Mouse (Mus musculus) hindbrain, embryonic 14.5 days (tissue): ENCODE measurements around the gene Tmem8b. TPM values are rescaled to one million over a fixed set of nuclear protein-coding genes. Genes with fewer than 3 reads are reported as not detected.

ENCODE experiments used
- ATAC-seq: fragments of 200-750 bp; cut with Nextera tagmentation; 2 replicates; pipeline ENCODE4 v1.8.0; 2017; ENCODE audit warnings: moderate number of reproducible peaks, mild to moderate bottlenecking, moderate TSS enrichment, moderate library complexity; ENCODE audit not compliant: low FRiP score
- DNase-seq: peaks from one replicate; pipeline ENCODE4 v3.0.0-alpha.2; 2015; ENCODE audit warnings: low spot score
- H3K27ac ChIP-seq: fragments of 300-500 bp; sonication (generic); 2 replicates; pipeline ENCODE4 v1.5.1; 2014; ENCODE audit warnings: mild to moderate bottlenecking, moderate library complexity
- H3K27me3 ChIP-seq: fragments of 300-500 bp; sonication (generic); 2 replicates; pipeline ENCODE4 v1.6.1; 2014; ENCODE audit warnings: mild to moderate bottlenecking, low read length, mixed read lengths; ENCODE audit not compliant: control insufficient read depth, insufficient read depth
- H3K36me3 ChIP-seq: fragments of 300-500 bp; sonication (generic); replicated peaks from 2 replicates; pipeline ENCODE4 v1.6.1; 2014; ENCODE audit not compliant: control insufficient read depth, insufficient read depth
- H3K4me1 ChIP-seq: fragments of 300-500 bp; sonication (generic); replicated peaks from 2 replicates; pipeline ENCODE4 v1.6.1; 2014; ENCODE audit warnings: antibody characterized with exemption, low read length, mixed read lengths; ENCODE audit not compliant: control insufficient read depth, insufficient read depth
- H3K4me2 ChIP-seq: fragments of 300-500 bp; sonication (generic); replicated peaks from 2 replicates; pipeline ENCODE4 v1.6.1; 2014; ENCODE audit warnings: mild to moderate bottlenecking, moderate library complexity
- H3K4me3 ChIP-seq: fragments of 300-500 bp; sonication (generic); replicated peaks from 2 replicates; pipeline ENCODE4 v1.5.1; 2014; ENCODE audit warnings: mild to moderate bottlenecking, low read length
- H3K9ac ChIP-seq: fragments of 300-500 bp; sonication (generic); 2 replicates; pipeline ENCODE4 v1.6.1; 2014
- H3K9me3 ChIP-seq: fragments of 300-500 bp; sonication (generic); 2 replicates; pipeline ENCODE4 v1.6.1; 2016; ENCODE audit warnings: low read length; ENCODE audit not compliant: control insufficient read depth
- WGBS: fragments of 180-500 bp; shearing (Covaris S2); extraction: QIAGEN DNeasy Blood & Tissue Kit; methylation state at CpG from one replicate; pipeline ENCODE4 v1.1.7; 2014; 5-methylcytosine and 5-hydroxymethylcytosine counted together
- polyA plus RNA-seq: library from polyadenylated mRNA; unstranded; fragments of >200 nt; fragmentation: Nextera tagmentation; extraction: Ambion mirVana; gene quantifications from 2 replicates; pipeline ENCODE4 v1.2.1, GENCODE M21; 2014

Tmem8b gene
- polyA plus RNA-seq, 1 experiment from 2014 or later = 10.5 TPM

DNA sequence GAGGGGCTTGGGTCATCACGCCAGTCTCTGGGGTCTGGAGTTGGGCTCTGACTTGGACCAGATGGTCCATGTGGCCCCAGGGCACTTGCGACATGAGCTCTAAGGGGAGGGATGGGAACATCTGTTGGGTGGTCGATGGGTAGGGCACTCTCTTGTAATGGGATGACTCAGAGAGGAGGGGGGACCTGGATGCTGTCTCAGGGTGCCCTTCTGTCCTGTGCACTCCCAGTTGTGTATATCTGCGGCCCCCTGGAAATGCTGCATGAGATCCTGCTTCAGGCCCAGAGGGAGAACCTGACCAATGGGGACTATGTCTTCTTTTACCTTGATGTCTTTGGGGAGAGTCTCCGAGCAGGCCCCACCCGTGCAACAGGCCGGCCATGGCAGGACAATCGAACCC lies 35.5 kb upstream of the Tmem8b start:
- ATAC-seq (no peak), DNase-seq (no peak)
- WGBS = 78% methylated on average over 8 of the region's 8 CpGs
- Histone ChIP-seq H3K27ac (no peak overlapping the region), H3K4me3 (no peak overlapping the region), H3K9me3 (no peaks in the 10 kb centered on the region), H3K36me3 (no peaks in the 10 kb centered on the region), H3K27me3 (no peaks in the 10 kb centered on the region), H3K9ac (0 out of 2 replicates have a peak overlapping the region, but pooled peaks have one; percentile 94), H3K4me1 (peaks cover 40% of the 10 kb centered on the region), H3K4me2 (peak overlapping the region; percentile 97)

DNA sequence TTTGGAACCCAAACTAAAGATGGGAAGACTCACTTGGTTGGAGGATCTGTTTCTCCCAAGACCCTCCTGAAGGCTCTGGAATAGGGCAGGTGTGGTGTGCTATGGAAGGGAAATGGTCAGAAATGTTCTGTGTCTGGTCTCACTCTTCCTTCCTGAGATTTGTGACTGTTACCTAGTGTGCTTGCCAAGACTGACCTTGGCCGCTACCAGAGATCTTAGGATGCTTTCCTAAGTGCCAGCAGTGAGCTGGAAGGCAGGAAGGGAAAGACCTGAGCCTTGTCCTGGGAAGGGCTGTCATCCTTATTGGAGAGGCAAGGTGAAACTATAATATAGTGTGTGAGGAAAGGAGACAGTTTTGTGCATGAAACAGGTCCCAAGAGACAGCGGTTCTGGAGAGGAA lies 35.0 kb upstream of the Tmem8b start:
- DNase-seq = no peak
- Histone ChIP-seq H3K4me1 (peaks cover 40% of the 10 kb centered on the region), H3K36me3 (no peaks in the 10 kb centered on the region), H3K9ac (no peak overlapping the region), H3K27ac (no peak overlapping the region), H3K4me3 (no peak overlapping the region), H3K9me3 (no peaks in the 10 kb centered on the region), H3K27me3 (no peaks in the 10 kb centered on the region), H3K4me2 (0 out of 2 replicates have a peak overlapping the region, but pooled peaks have one; percentile 97)
- 97% methylated on average over 2 of the region's 2 CpGs for WGBS
- no peak for ATAC-seq

DNA sequence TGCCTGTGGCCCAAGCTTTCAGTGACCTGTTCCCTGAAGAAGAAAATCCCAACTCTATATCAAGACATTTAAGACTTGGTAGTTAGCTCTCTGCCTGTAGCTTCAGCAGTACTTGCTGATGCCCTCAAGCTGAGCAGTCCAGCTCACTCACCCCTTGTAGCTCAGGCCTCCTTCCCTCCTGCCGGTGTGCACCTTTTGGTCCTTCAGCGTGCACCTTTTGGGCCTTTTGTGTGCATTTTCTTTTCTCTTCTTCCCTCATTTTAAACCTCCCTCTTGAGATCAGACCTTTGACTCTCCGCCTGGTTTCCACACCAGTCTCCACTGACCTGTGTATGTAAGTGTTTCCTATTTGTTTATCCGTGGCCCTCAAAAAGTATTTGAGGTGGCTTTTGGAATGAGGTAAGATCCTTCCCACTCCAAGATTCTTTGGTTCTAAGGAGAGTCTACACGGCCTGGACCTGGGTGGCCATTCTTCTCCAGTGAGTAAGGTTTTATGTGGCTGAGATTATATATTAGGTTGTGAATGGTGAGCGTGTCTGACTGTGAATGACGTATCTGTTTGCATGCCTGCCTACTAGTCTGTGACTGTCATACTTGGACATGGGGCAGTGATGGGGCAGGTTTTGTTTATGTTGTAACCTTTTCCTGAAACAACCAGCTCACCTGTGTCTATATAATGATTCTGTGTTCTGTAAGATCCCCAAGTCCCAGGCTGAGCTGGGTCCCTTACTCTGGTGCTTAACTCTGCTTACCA lies 34.0 kb upstream of the Tmem8b start:
- Histone ChIP-seq H3K36me3 (no peaks in the 10 kb centered on the region), H3K9ac (no peak overlapping the region), H3K27ac (no peak overlapping the region), H3K4me3 (no peak overlapping the region), H3K9me3 (no peaks in the 10 kb centered on the region), H3K4me1 (peaks cover 37% of the 10 kb centered on the region), H3K27me3 (no peaks in the 10 kb centered on the region), H3K4me2 (no peak overlapping the region)
- WGBS = 87% methylated on average over 7 of the region's 7 CpGs
- ATAC-seq (no peak), DNase-seq (no peak)

DNA sequence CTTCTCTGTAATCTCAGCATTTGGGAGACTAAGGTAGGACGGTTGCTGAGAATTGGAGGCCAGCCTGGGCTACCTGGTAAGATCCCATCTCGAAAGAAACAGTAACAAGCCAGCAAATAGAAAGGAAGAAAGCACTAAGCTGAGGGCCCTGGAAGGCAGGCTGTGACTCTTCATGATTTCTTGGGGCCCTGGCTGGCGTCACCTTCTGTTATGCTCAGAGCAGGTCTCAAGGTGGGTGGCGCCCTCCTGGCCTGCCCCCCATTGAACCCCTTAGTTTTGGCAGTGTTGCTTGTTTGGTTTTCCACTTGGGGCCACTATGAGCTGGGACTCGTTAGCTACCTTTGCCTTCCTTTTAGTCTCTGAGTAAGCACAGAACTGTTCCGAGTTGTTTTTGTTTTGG lies 32.0 kb upstream of the Tmem8b start:
- Histone ChIP-seq H3K4me2 (no peak overlapping the region), H3K4me1 (peaks cover 26% of the 10 kb centered on the region), H3K4me3 (no peak overlapping the region), H3K9ac (no peak overlapping the region), H3K9me3 (no peaks in the 10 kb centered on the region), H3K36me3 (no peaks in the 10 kb centered on the region), H3K27ac (no peak overlapping the region), H3K27me3 (no peaks in the 10 kb centered on the region)
- ATAC-seq = no peak
- no peak for DNase-seq
- 72% methylated on average over 6 of the region's 6 CpGs for WGBS

DNA sequence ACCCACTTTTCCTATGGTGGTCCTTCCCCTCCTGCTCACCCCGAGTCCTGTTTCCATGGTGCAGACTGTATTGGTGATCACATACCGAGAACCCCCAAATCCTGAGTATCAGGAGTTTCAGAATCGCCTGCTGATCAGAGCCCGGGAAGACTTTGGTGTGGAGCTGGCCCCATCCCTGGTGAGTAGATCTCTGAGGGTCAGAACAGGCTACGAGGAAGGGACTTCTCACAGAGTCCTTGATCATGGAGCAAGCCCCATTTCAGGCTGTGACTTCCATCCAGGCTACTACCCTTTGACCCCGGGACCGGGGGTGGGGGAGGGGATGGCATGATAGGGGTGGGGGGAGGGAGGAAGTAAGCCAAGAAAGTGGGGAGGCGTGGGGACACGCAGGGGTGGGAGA lies 28.7 kb upstream of the Tmem8b start:
- H3K27me3 ChIP-seq = no peaks in the 10 kb centered on the region
- H3K27ac ChIP-seq = no peak overlapping the region
- H3K4me3 ChIP-seq = no peak overlapping the region
- no peaks in the 10 kb centered on the region for H3K4me1 ChIP-seq
- H3K9me3 ChIP-seq = no peaks in the 10 kb centered on the region
- no peak overlapping the region for H3K4me2 ChIP-seq
- DNase-seq (no peak), ATAC-seq (no peak)
- WGBS = 80% methylated on average over 9 of the region's 9 CpGs
- H3K9ac ChIP-seq = no peak overlapping the region
- H3K36me3 ChIP-seq = peaks cover 8% of the 10 kb centered on the region

DNA sequence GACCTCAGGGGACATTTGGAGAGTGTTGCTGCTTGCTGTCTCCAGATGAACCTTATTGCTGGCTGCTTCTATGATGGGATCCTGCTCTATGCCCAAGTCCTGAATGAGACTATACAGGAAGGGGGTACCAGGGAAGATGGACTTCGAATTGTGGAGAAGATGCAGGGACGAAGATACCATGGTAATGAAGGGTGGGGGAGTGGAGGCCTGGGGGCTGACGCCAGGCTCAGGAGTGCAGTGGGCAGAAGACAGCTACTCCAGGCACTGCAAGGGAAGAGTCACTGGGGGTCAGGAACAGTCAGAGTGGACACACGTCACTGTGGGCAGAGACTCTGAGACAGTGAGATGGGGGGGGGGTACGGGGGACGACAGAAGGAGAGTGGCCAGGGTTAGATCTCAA lies 28.3 kb upstream of the Tmem8b start:
- ATAC-seq = no peak
- no peak overlapping the region for H3K4me2 ChIP-seq
- H3K36me3 ChIP-seq = peaks cover 11% of the 10 kb centered on the region
- H3K9ac ChIP-seq = no peak overlapping the region
- H3K9me3 ChIP-seq = no peaks in the 10 kb centered on the region
- 78% methylated on average over 6 of the region's 6 CpGs for WGBS
- no peak for DNase-seq
- H3K4me1 ChIP-seq = no peaks in the 10 kb centered on the region
- H3K27ac ChIP-seq = no peak overlapping the region
- no peak overlapping the region for H3K4me3 ChIP-seq
- H3K27me3 ChIP-seq = no peaks in the 10 kb centered on the region

DNA sequence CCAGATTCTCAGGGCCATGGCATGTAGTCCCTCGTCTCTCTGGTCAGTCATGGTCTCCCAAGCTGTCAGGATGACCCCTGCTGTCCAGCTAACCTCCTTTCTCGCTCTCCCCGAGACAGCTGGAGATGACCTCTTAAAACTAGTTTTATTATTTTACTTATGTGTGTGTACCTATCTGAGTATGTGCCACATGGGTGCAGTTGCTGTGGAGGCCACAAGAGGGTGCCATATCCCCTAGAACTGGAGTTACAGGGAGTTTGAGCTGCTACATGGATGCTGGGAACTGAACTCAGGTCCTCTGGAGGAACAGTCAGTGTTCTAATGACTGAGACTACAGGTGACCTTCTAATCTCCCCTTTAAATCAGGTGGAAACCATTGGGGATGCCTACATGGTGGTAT lies 19.0 kb upstream of the Tmem8b start:
- peaks cover 21% of the 10 kb centered on the region; the same call in 1 of the 2 replicates for H3K36me3 ChIP-seq
- no peak overlapping the region for H3K4me3 ChIP-seq
- H3K27ac ChIP-seq = no peak overlapping the region
- no peak overlapping the region for H3K9ac ChIP-seq
- peaks cover 5% of the 10 kb centered on the region; the same call in 1 of the 2 replicates for H3K9me3 ChIP-seq
- H3K4me1 ChIP-seq = 0 out of 2 replicates have a peak, but pooled peaks cover 5% of the 10 kb centered on the region
- no peaks in the 10 kb centered on the region for H3K27me3 ChIP-seq
- no peak for DNase-seq
- no peak for ATAC-seq
- H3K4me2 ChIP-seq = no peak overlapping the region
- 95% methylated on average over 3 of the region's 3 CpGs for WGBS

DNA sequence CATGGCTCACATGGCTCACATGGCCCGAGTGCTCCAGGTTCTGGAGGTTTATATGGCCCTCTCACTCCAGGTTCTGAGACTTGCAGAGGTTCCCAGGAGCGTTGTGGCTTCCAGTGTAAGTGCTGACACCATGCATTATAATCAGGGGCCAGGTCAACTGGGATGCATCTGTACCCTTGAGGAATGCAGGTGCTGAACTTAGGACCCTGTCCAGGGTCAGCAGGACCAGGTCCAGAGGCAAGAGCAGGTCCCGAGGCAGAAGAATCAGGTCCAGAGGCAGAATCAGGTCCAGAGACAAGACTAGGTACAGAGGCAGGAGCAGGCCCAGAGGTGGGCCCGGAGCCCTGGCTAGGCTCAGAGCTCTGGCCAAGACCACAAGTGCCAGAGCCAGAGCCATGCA lies 16.0 kb upstream of the Tmem8b start:
- H3K27ac ChIP-seq = no peak overlapping the region; the same call in 1 of the 2 replicates
- H3K9me3 ChIP-seq = peaks cover 5% of the 10 kb centered on the region; the same call in 1 of the 2 replicates
- peak overlapping the region; percentile 19 for H3K4me3 ChIP-seq
- peaks cover 5% of the 10 kb centered on the region; the same call in 1 of the 2 replicates for H3K4me1 ChIP-seq
- H3K9ac ChIP-seq = 0 out of 2 replicates have a peak overlapping the region, but pooled peaks have one; percentile 6
- DNase-seq (no peak), ATAC-seq (no peak)
- H3K4me2 ChIP-seq = peak overlapping the region; percentile 43
- H3K27me3 ChIP-seq = no peaks in the 10 kb centered on the region
- 97% methylated on average over 4 of the region's 4 CpGs for WGBS
- peaks cover 6% of the 10 kb centered on the region; the same call in 1 of the 2 replicates for H3K36me3 ChIP-seq

DNA sequence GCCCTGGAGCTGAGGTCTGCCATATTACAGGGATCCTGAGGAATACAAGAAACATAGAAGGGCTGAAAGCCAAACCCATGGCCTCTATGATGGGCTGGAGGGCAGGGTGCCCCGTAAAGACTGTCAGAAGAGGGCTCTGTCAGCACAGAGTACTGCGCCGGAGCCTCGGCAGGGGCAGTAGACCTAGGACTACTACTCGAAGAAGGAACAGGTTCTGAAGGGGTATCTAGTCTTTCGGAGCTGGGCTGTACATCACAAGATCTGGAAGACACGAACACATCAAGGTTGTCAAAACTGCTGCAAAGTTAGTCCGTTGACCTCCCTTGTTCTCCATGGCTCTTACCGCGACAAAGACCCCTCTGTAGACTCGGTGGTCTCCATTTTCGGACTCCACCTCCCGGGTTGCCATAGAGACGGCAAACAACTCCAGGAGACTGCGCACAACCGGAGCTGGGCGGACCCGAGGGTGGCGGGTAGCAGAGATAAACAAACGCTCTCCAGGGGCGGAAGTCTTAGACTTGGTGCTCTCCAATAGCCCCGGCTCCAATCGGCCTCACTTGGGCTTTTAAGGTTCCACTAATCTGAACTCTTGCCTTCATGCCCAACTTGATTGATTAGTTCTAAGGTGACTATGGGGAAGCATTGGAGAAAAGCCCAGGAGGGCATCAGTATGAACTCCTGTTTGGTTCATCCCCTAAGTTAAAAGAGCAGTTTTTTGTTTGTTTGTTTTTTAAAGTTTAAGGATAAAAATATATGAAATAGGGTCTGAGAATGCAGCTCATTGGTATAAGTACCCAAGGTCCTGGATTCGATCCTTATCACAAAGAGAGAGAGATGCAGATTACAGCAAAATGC lies 15.4 kb upstream of the Tmem8b start, which contains the start of gene Spag8:
Gene Spag8 (minus strand): TSS at position 434 of the 855 bp plus-strand sequence.
- Histone ChIP-seq H3K27ac (no peak within 1 kb of the TSS; the same call in 1 of the 2 replicates), H3K4me2 (peak within 1 kb of the TSS; percentile 43), H3K27me3 (no peaks in the 10 kb centered on the region), H3K4me3 (peak within 1 kb of the TSS; percentile 19), H3K9me3 (peaks cover 5% of the 10 kb centered on the region; the same call in 1 of the 2 replicates), H3K4me1 (peaks cover 5% of the 10 kb centered on the region; the same call in 1 of the 2 replicates), H3K36me3 (peaks cover 6% of the 10 kb centered on the region; the same call in 1 of the 2 replicates), H3K9ac (0 out of 2 replicates have a peak within 1 kb of the TSS, but pooled peaks have one; percentile 6)
- ATAC-seq (no peak), DNase-seq (peak; percentile 51)
- 21% methylated on average over 24 of the region's 24 CpGs for WGBS
